Mouse (Mus musculus) G1E (cell line): Measurements from ENCODE around the gene Plekho1.

Experiments
- CTCF ChIP-seq: IDR thresholded peaks from 2 replicates; pipeline ENCODE4 v1.5.1; 2012; ENCODE audit warnings: low read depth, low read length, inconsistent platforms, mixed read lengths
- GATA2 ChIP-seq: IDR thresholded peaks from 2 replicates; pipeline ENCODE4 v1.6.1; 2012; ENCODE audit warnings: low read depth, low read length, inconsistent platforms, borderline replicate concordance

DNA sequence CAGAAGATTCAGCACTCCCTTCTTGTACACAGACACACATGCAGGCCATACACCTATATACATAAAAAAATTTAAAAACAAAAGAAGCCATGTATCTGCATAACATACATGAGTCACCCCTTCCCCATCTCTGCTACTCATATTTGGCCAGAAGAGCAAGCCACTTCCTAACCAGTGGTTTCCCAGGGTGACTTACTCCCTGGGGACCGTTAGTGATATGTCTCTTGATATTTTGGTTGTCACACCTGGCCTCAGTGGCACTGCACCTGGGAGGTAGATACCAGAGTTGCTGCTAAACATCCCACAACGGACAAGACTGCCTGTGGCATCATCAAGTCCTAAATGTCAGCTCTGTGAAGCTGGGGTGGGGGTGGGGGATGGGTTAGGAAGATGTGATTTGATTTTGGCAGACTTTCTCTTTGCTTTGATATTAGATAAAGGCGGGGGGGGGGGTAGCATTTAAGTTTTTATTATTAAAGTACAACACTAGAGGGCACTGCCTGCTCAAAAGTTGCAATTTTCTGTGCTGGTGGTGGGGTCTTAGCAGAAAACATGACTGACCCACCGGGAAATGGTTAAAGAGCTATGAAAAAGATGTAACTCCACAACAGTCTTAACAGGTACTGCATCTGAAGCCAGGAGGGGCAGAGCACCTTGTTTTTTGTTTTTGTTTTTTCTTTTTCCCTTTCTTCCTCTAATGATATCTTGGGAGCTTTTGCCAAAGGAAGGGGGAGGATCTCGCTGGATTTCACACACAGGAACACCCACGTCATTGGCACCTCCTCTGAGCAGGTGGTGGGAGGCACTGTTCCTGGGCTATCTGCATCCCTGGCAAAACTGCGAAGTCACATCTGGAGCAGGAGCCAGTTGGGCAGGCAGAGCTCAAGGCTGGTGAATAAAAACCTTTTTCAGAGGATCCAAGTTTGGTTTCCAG is 30.0 kb downstream of the Plekho1 start:
- TF ChIP-seq CTCF: no peak
- no peak for TF ChIP-seq GATA2
